Mouse (Mus musculus): ENCODE results near the gene Katnal1. TPM values are rescaled to one million over a fixed set of nuclear protein-coding genes. Genes with fewer than 3 reads are reported as not detected.

Gene Katnal1
- total RNA-seq (2014; rRNA removed), result 33.7 and 34.3 TPM in 2 replicates
- polyA plus RNA-seq (2015; fragmentation: Nextera tagmentation; extraction: Ambion mirVana), result 23.8 and 28.1 TPM in 2 replicates

GRCm38 (mm10) chr5:148929116-148929449, at the start of gene Katnal1:
TSS of gene Katnal1 (minus strand) at chr5:148929320.
- peak within 1 kb of the TSS; percentile 86 for H3K9ac ChIP-seq (replicated peaks; ENCODE audit: low read length)
- H3K27ac ChIP-seq, result peak within 1 kb of the TSS; percentile 99
- H3K27me3 ChIP-seq (ENCODE audit: insufficient read depth, low read length), result no peaks in the 10 kb centered on the region
- H3K36me3 ChIP-seq (ENCODE audit: insufficient read depth, low read length), result no peaks in the 10 kb centered on the region
- no peaks in the 10 kb centered on the region for H3K9me3 ChIP-seq (ENCODE audit: low read length)
- TF ChIP-seq CTCF (IDR thresholded peaks at IDR 0.05; ENCODE audit: low read depth), result no peak
- ATAC-seq (no peak), DNase-seq (ENCODE audit: low spot score) (no peak)
- WGBS, result under 1% methylated on average over 16 of the region's 16 CpGs
- H3K4me3 ChIP-seq (ENCODE audit: low read length), result peak within 1 kb of the TSS; percentile 82
- peak within 1 kb of the TSS; percentile 60 for H3K4me2 ChIP-seq (ENCODE audit: low read depth, low read length)
- H3K4me1 ChIP-seq (ENCODE audit: insufficient read depth, low read length), result no peaks in the 10 kb centered on the region

- ATAC-seq (no peak), DNase-seq (ENCODE audit: low spot score) (no peak)
- H3K9me3 ChIP-seq (ENCODE audit: low read length), result 0 out of 2 replicates have a peak, but pooled peaks cover under 1% of the 10 kb centered on the region
- TF ChIP-seq CTCF (IDR thresholded peaks at IDR 0.05; ENCODE audit: low read depth), result no peak
- no peak overlapping the region for H3K9ac ChIP-seq (replicated peaks; ENCODE audit: low read length)
- H3K4me1 ChIP-seq (ENCODE audit: insufficient read depth, low read length), result no peaks in the 10 kb centered on the region
- no peaks in the 10 kb centered on the region for H3K36me3 ChIP-seq (ENCODE audit: insufficient read depth, low read length)
- H3K4me2 ChIP-seq (ENCODE audit: low read depth, low read length), result no peak overlapping the region
- no peak overlapping the region for H3K27ac ChIP-seq
- H3K27me3 ChIP-seq (ENCODE audit: insufficient read depth, low read length), result no peaks in the 10 kb centered on the region
- H3K4me3 ChIP-seq (ENCODE audit: low read length), result no peak overlapping the region
- 67% methylated on average over 18 of the region's 18 CpGs for WGBS
Observed at GRCm38 (mm10) chr5:148978458-148979165, 49.5 kb upstream of the Katnal1 start.

DNA sequence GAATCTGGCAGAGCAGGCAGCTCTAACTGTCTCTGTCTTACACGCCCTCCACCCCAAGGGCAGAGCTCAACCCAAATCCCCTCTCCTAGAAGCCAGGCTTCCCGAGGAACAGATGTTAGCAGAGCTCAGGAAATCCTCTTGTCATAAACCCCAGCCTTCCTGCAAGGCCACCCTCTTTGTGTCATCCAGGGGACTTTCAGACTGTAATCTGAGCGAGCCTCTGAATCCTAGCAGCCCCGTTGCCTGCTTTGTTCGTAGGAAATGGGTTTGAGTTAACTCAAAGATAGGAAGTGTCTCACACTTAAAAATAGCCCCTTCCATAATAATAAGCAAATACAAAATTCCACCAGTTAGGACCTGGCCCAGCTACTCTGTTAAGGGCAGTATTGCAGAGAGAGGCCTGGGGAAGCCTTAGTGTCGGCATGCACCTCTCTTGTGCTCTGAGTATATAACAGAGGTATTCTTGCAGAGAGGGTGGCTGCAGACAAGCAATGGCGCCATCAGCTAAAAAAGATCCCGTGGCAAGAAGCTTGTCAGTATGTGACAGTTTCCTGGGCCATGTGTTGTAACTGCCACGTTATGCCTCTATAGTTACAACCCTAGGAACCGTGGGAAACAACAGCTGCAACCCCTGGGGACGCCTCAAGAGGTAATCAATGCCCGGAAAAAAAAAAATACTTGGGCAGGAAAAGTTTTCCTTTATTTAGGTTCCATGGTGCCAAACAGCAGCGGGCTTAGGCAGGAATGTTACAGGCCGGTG, 48.8 kb upstream of the Katnal1 start:
- ATAC-seq (no peak), DNase-seq (ENCODE audit: low spot score) (no peak)
- H3K4me3 ChIP-seq (ENCODE audit: low read length), result no peak overlapping the region
- no peaks in the 10 kb centered on the region for H3K36me3 ChIP-seq (ENCODE audit: insufficient read depth, low read length)
- 28% methylated on average over 14 of the region's 14 CpGs for WGBS
- H3K9ac ChIP-seq (replicated peaks; ENCODE audit: low read length), result no peak overlapping the region
- no peak for TF ChIP-seq CTCF (IDR thresholded peaks at IDR 0.05; ENCODE audit: low read depth)
- no peak overlapping the region for H3K27ac ChIP-seq
- H3K4me1 ChIP-seq (ENCODE audit: insufficient read depth, low read length), result 0 out of 2 replicates have a peak, but pooled peaks cover 5% of the 10 kb centered on the region
- no peak overlapping the region for H3K4me2 ChIP-seq (ENCODE audit: low read depth, low read length)
- H3K27me3 ChIP-seq (ENCODE audit: insufficient read depth, low read length), result no peaks in the 10 kb centered on the region
- no peaks in the 10 kb centered on the region for H3K9me3 ChIP-seq (ENCODE audit: low read length)

DNA sequence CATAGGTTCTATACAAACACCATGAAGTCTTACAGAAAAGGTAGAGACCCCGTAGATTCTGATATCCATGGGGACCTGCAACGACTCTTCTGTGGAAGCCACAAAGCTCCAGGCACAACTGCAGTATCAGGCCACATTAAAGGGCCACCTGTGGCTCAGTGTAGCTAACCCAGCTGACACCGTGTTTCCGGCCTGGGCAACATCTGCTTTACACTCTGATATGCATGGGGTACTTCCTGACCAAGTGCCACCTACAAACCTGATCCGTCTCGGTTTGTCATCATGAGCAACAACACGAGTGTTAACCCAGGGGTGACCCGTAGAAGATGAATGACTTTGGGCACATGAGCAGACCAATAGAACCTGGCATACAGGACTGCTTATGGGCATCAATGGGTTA, 47.8 kb upstream of the Katnal1 start:
- Histone ChIP-seq H3K4me3 (ENCODE audit: low read length) (no peak overlapping the region), H3K27ac (no peak overlapping the region), H3K4me1 (ENCODE audit: insufficient read depth, low read length) (0 out of 2 replicates have a peak, but pooled peaks cover 5% of the 10 kb centered on the region), H3K36me3 (ENCODE audit: insufficient read depth, low read length) (no peaks in the 10 kb centered on the region), H3K4me2 (ENCODE audit: low read depth, low read length) (no peak overlapping the region), H3K27me3 (ENCODE audit: insufficient read depth, low read length) (no peaks in the 10 kb centered on the region), H3K9ac (replicated peaks; ENCODE audit: low read length) (no peak overlapping the region), H3K9me3 (ENCODE audit: low read length) (no peaks in the 10 kb centered on the region)
- ATAC-seq, result no peak
- WGBS, result 86% methylated on average over 8 of the region's 8 CpGs
- no peak for TF ChIP-seq CTCF (IDR thresholded peaks at IDR 0.05; ENCODE audit: low read depth)
- DNase-seq (ENCODE audit: low spot score), result no peak

DNA sequence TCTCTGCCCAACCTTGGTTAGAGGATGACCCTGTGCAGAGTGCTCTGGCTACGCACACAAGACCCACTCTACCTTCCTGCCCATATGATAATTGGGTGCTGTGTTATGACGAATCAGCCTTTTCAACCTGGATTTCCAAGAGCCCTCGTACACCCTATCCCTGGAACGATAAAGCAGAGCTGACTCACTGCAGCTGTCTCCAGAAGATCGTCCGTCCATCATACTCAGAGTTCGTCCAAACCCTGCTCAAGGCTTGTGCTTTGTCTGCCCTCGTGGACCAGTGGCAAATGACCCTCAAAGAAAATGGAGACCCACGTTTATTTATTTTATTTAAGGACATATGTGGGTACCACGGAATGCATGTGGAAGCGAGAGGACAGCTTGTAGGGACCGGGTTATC, 45.9 kb upstream of the Katnal1 start:
- no peak overlapping the region for H3K27ac ChIP-seq
- no peaks in the 10 kb centered on the region for H3K9me3 ChIP-seq (ENCODE audit: low read length)
- 93% methylated on average over 12 of the region's 12 CpGs for WGBS
- H3K4me3 ChIP-seq (ENCODE audit: low read length), result no peak overlapping the region
- no peaks in the 10 kb centered on the region for H3K36me3 ChIP-seq (ENCODE audit: insufficient read depth, low read length)
- H3K27me3 ChIP-seq (ENCODE audit: insufficient read depth, low read length), result no peaks in the 10 kb centered on the region
- H3K4me2 ChIP-seq (ENCODE audit: low read depth, low read length), result no peak overlapping the region
- 0 out of 2 replicates have a peak, but pooled peaks cover 5% of the 10 kb centered on the region for H3K4me1 ChIP-seq (ENCODE audit: insufficient read depth, low read length)
- ATAC-seq (no peak), DNase-seq (ENCODE audit: low spot score) (no peak)
- TF ChIP-seq CTCF (IDR thresholded peaks at IDR 0.05; ENCODE audit: low read depth), result no peak
- H3K9ac ChIP-seq (replicated peaks; ENCODE audit: low read length), result no peak overlapping the region

DNA sequence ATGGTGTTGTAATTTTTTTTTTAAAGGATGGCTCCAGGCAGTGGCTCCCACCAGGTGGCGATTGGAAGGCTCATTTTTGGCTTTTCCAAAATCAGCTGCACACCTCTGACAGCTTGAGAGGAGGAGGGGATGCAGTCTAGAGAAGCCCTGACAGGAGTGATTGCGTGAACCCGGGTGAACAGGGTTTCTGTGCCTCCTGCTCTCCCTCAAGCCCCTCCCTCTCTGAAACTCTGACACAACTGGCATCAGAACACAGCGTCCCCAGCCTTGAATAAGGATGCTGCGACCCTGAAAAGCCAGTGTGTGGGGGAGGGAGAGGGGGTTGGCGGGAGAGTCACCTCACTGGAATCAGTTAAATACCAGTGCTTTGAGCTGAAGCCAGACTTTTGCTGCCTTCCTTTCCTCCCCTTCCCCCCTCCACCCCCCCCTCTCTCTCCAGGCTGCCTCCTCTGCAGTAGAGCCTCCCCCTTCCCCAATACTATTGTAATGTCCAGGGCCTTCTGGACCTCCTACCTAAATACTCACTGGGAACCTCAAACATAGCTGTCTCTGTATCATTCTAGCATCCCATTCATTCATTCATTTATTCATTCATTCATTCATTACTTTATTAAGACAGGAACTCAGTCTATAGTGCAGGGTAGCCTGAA, 44.0 kb upstream of the Katnal1 start:
- peak; percentile 58 for DNase-seq (ENCODE audit: low spot score)
- H3K9ac ChIP-seq (replicated peaks; ENCODE audit: low read length), result no peak overlapping the region
- no peak overlapping the region for H3K27ac ChIP-seq
- H3K4me2 ChIP-seq (ENCODE audit: low read depth, low read length), result no peak overlapping the region
- H3K27me3 ChIP-seq (ENCODE audit: insufficient read depth, low read length), result no peaks in the 10 kb centered on the region
- H3K4me3 ChIP-seq (ENCODE audit: low read length), result no peak overlapping the region
- H3K4me1 ChIP-seq (ENCODE audit: insufficient read depth, low read length), result 0 out of 2 replicates have a peak, but pooled peaks cover 8% of the 10 kb centered on the region
- H3K9me3 ChIP-seq (ENCODE audit: low read length), result no peaks in the 10 kb centered on the region
- no peaks in the 10 kb centered on the region for H3K36me3 ChIP-seq (ENCODE audit: insufficient read depth, low read length)
- 13% methylated on average over 6 of the region's 6 CpGs for WGBS
- peak; percentile 73 for ATAC-seq
- TF ChIP-seq CTCF (IDR thresholded peaks at IDR 0.05; ENCODE audit: low read depth), result peak; percentile 35
